Mouse (Mus musculus) olfactory bulb, adult 2 months (tissue): Measurements from ENCODE around the gene Lrrfip1. TPM values are rescaled to one million over a fixed set of nuclear protein-coding genes. Genes with fewer than 3 reads are reported as not detected.

ENCODE experiments used
- H3K27ac ChIP-seq: fragments of 200-500 bp; 2 replicates; pipeline ENCODE4 v1.5.1; 2012; ENCODE audit warnings: low read depth, low read length; ENCODE audit not compliant: insufficient read depth
- H3K4me1 ChIP-seq: fragments of 200-500 bp; 2 replicates; pipeline ENCODE4 v1.6.1; 2012; ENCODE audit warnings: low read length; ENCODE audit not compliant: control insufficient read depth, insufficient read depth
- H3K4me3 ChIP-seq: fragments of 200-500 bp; 2 replicates; pipeline ENCODE4 v1.5.1; 2012; ENCODE audit warnings: mild to moderate bottlenecking, low read depth, low read length, moderate library complexity; ENCODE audit not compliant: insufficient read depth
- CTCF ChIP-seq: fragments of 200-500 bp; IDR thresholded peaks from 2 replicates; pipeline ENCODE4 v1.5.1; 2012; ENCODE audit warnings: low read depth, mild to moderate bottlenecking, low read length, moderate library complexity; ENCODE audit not compliant: insufficient read depth
- POLR2A ChIP-seq: fragments of 200-500 bp; IDR thresholded peaks from 2 replicates; pipeline ENCODE4 v1.6.1; 2012; ENCODE audit warnings: mild to moderate bottlenecking, low read depth, low read length, moderate library complexity; ENCODE audit not compliant: insufficient read depth
- WGBS: fragments of 180-500 bp; shearing (Covaris S2); methylation state at CpG from one replicate; pipeline ENCODE4 v1.1.7; 2018; 5-methylcytosine and 5-hydroxymethylcytosine counted together
- polyA plus RNA-seq: library from polyadenylated mRNA; stranded (reverse); fragments of >200 nt; gene quantifications from 2 replicates; pipeline ENCODE4 v1.2.4, GENCODE M21; 2012; ENCODE audit warnings: low replicate concordance; ENCODE audit not compliant: missing spikeins, insufficient read depth, insufficient read length

The Lrrfip1 gene
- polyA plus RNA-seq, 1 experiment: not detected

GRCm38 (mm10) chr1:90995916-90996315 is 2.6 kb upstream of the Lrrfip1 start:
- TF ChIP-seq CTCF: no peak
- no peak for TF ChIP-seq POLR2A
- 89% methylated on average over 1 of the region's 1 CpGs for WGBS
- Histone ChIP-seq H3K4me3 (no peak overlapping the region), H3K4me1 (peaks cover 9% of the 10 kb centered on the region; the same call in 1 of the 2 replicates), H3K27ac (no peak overlapping the region)

DNA sequence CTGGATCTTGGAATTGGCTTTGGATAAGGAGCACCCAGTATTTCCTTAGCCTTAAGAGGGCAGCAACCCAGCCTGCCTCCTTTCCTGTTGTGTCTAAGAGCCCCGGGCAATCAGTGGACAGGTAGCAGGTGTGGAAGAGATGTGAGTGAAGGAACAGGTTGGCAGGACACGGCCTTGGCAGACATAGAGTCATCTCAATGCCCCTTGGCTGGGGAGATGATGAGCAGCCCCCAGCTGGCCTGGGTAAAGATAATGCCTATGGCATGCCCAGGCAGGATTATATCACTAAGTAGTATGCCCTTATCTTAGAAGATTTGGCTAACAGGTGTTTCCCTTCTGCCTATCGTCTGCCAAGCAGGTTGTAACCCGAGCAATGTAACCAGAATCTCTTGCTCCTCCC is 1.4 kb upstream of the Lrrfip1 start:
- no peak overlapping the region for H3K4me3 ChIP-seq
- no peak overlapping the region for H3K27ac ChIP-seq
- H3K4me1 ChIP-seq: peaks cover 11% of the 10 kb centered on the region; the same call in 1 of the 2 replicates
- WGBS: 88% methylated on average over 4 of the region's 4 CpGs
- TF ChIP-seq POLR2A (no peak), CTCF (no peak)

GRCm38 (mm10) chr1:90997641-90998040 is 896 bp upstream of the Lrrfip1 start:
- Histone ChIP-seq H3K27ac (no peak overlapping the region), H3K4me1 (peaks cover 14% of the 10 kb centered on the region; the same call in 1 of the 2 replicates), H3K4me3 (no peak overlapping the region)
- TF ChIP-seq POLR2A (no peak), CTCF (no peak)
- WGBS: 91% methylated on average over 5 of the region's 5 CpGs

- TF ChIP-seq POLR2A (no peak), CTCF (0 out of 2 replicates have a peak, but pooled peaks have one; percentile 4)
- WGBS: 1% methylated on average over 41 of the region's 41 CpGs
- Histone ChIP-seq H3K27ac (no peak overlapping the region), H3K4me3 (peak overlapping the region; percentile 76), H3K4me1 (peaks cover 14% of the 10 kb centered on the region; the same call in 1 of the 2 replicates)
These were observed 514 bp downstream of the Lrrfip1 start for GRCm38 (mm10) chr1:90998891-90999611.

GRCm38 (mm10) chr1:90999911-91000601 is 1.5 kb downstream of the Lrrfip1 start:
- Histone ChIP-seq H3K27ac (no peak overlapping the region), H3K4me1 (peaks cover 14% of the 10 kb centered on the region; the same call in 1 of the 2 replicates), H3K4me3 (0 out of 2 replicates have a peak overlapping the region, but pooled peaks have one; percentile 4)
- TF ChIP-seq CTCF: no peak
- TF ChIP-seq POLR2A: no peak
- 63% methylated on average over 10 of the region's 10 CpGs for WGBS

- 96% methylated on average over 3 of the region's 3 CpGs for WGBS
- Histone ChIP-seq H3K4me1 (peaks cover 14% of the 10 kb centered on the region; the same call in 1 of the 2 replicates), H3K27ac (no peak overlapping the region), H3K4me3 (no peak overlapping the region)
- TF ChIP-seq POLR2A (no peak), CTCF (no peak)
These were observed 2.6 kb downstream of the Lrrfip1 start for GRCm38 (mm10) chr1:91001101-91001500.

DNA sequence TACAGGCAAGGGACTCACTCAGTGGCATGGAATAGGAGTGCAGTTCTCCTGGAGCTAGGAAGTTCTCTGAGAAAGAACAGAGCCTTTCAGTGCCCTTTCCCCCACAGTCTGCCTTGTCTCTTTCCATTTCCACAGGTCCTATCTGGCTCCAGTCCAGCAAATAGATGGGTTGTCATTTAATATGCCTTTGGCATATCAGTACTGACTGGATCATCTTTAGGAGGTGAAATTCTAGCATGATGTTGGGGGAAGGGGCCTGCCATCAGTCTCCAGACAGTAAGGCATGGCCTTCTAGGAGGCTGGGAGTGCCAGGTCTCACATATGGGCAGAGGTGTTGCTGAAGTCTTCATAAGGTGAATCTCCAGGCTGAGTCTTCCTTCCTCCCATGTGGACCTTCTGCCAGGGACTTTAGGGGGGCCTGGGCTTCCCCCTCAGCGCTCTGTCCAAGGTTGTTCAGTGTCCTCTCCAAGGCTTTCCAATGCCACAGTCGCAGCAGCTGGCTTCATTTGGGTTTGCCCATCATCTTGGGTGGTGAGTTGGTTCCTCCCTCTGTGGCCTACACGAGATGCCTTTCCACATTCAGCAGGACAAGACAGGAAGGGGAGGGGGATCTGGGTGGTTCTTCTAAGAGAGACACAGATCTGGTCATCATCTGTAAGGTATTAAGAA is 3.5 kb downstream of the Lrrfip1 start:
- TF ChIP-seq CTCF: no peak
- no peak for TF ChIP-seq POLR2A
- Histone ChIP-seq H3K4me1 (peaks cover 14% of the 10 kb centered on the region; the same call in 1 of the 2 replicates), H3K4me3 (no peak overlapping the region), H3K27ac (no peak overlapping the region)
- WGBS: 84% methylated on average over 3 of the region's 3 CpGs

GRCm38 (mm10) chr1:91002641-91003040 is 4.1 kb downstream of the Lrrfip1 start:
- no peak overlapping the region for H3K27ac ChIP-seq
- WGBS: 89% methylated on average over 3 of the region's 3 CpGs
- no peak overlapping the region for H3K4me3 ChIP-seq
- TF ChIP-seq POLR2A (no peak), CTCF (no peak)
- peaks cover 14% of the 10 kb centered on the region; the same call in 1 of the 2 replicates for H3K4me1 ChIP-seq
